Comparison of ENCODE assay signal across 11 mouse cellular contexts in the genomic region with DNA sequence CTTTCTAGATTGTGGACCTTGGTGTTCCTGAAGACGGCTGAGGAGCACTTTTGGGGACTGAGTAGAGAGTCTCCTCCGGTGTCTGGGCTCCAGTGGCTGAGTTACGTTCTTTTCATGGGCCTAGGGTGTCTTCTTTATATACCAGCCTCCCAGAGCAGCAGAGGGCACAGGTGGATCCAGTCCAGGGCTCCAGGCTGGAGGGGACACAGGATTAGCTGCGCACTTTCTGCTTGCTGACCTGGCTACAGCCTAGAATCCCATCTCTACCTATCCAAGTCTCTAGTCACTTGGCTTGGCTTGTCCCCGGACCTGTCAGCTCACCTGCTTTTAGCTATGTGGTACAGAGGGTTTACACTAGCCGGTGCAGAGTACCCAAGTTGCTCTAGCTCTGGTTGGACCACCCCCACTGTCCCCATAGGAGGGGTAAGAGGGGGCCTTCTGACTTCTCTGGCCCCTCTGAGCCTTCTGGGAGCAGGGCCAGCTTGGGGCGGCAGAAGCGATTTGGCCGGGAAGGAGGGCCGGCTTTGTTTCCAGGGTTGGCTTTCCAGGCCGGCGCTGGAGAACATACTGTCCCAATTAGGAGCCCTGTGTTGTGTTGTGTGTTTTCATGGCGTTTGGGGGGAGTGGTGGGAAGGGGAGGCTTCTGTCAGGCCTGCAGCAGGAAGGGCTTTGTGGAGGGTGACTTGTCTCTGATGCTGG.
DNase-seq lines count a peak whose midpoint lies in the region; ATAC-seq lines count a peak whose summit lies in the region.
"Had no signal": no experiment of that assay in that cellular context is flagged by ENCODE, and none has a peak within 500 bp of the region (broad histone marks: within the 10 kb centered on the region; RNA-seq: fewer than 3 reads in every experiment).

No protein-coding gene starts in this region.

- H3K27ac ChIP-seq in forebrain, embryonic 10.5 days, result 0 out of 2 replicates have a peak overlapping the region, but pooled peaks have one; percentile 48
- no peak overlapping the region for H3K27ac ChIP-seq in forebrain, embryonic 16.5 days (ENCODE audit: low read length)
- H3K27ac ChIP-seq in midbrain, embryonic 10.5 days (replicated peaks), result 0 out of 2 replicates have a peak overlapping the region, but pooled peaks have one; percentile 33
- H3K27ac ChIP-seq in midbrain, embryonic 11.5 days (ENCODE audit: low read depth, low read length), result no peak overlapping the region
- H3K27ac ChIP-seq: macrophage had no signal

- H3K9me3 ChIP-seq in forebrain, embryonic 10.5 days, result no peaks in the 10 kb centered on the region
- no peaks in the 10 kb centered on the region for H3K9me3 ChIP-seq in forebrain, embryonic 16.5 days (ENCODE audit: control insufficient read depth, low read length)
- H3K9me3 ChIP-seq in midbrain, embryonic 10.5 days (replicated peaks), result no peaks in the 10 kb centered on the region
- H3K9me3 ChIP-seq in midbrain, embryonic 11.5 days (ENCODE audit: control insufficient read depth, low read length), result no peaks in the 10 kb centered on the region

- no peak overlapping the region for H3K4me3 ChIP-seq in forebrain, embryonic 10.5 days
- H3K4me3 ChIP-seq in forebrain, embryonic 16.5 days (replicated peaks; ENCODE audit: low read length), result no peak overlapping the region
- H3K4me3 ChIP-seq in midbrain, embryonic 10.5 days, result no peak overlapping the region
- H3K4me3 ChIP-seq in midbrain, embryonic 11.5 days (ENCODE audit: low read depth, low read length), result no peak overlapping the region

- peaks cover 12% of the 10 kb centered on the region for H3K4me1 ChIP-seq in forebrain, embryonic 10.5 days
- H3K4me1 ChIP-seq in forebrain, embryonic 16.5 days (replicated peaks; ENCODE audit: control insufficient read depth, insufficient read depth, low read length), result 0 out of 2 replicates have a peak, but pooled peaks cover 2% of the 10 kb centered on the region
- H3K4me1 ChIP-seq in midbrain, embryonic 10.5 days, result no peaks in the 10 kb centered on the region; the same call in 1 of the 2 replicates
- H3K4me1 ChIP-seq in midbrain, embryonic 11.5 days (ENCODE audit: control insufficient read depth, insufficient read depth, low read length), result no peaks in the 10 kb centered on the region

- DNase-seq in forebrain, embryonic 10.5 days (ENCODE audit: extremely low spot score, low spot score), result no peak
- no peak for DNase-seq in midbrain, embryonic 10.5 days (ENCODE audit: low spot score)
- DNase-seq in midbrain, embryonic 11.5 days (ENCODE audit: low spot score, missing footprints), result no peak
- DNase-seq in heart, adult 9 months (ENCODE audit: low spot score in 2 of 2), result peak; percentile 60 to 64
- DNase-seq in retina, postnatal 1 day, result peak; percentile 55
- no peak for DNase-seq in thymus, postnatal 25 days
- DNase-seq: B cell, adult 2 months had no signal

- 77% methylated on average over 13 of the region's 13 CpGs for WGBS in forebrain, embryonic 10.5 days
- WGBS in forebrain, embryonic 16.5 days, result 70% methylated on average over 13 of the region's 13 CpGs
- WGBS in midbrain, embryonic 10.5 days, result 80% methylated on average over 13 of the region's 13 CpGs
- 79% methylated on average over 13 of the region's 13 CpGs for WGBS in midbrain, embryonic 11.5 days

- no peaks in the 10 kb centered on the region for H3K36me3 ChIP-seq in forebrain, embryonic 10.5 days (replicated peaks)
- H3K36me3 ChIP-seq in forebrain, embryonic 16.5 days (ENCODE audit: control insufficient read depth, insufficient read depth), result no peaks in the 10 kb centered on the region
- H3K36me3 ChIP-seq in midbrain, embryonic 10.5 days, result no peaks in the 10 kb centered on the region
- H3K36me3 ChIP-seq in midbrain, embryonic 11.5 days (ENCODE audit: control insufficient read depth, insufficient read depth, low read length), result no peaks in the 10 kb centered on the region

- ATAC-seq in forebrain, embryonic 16.5 days, result no peak
- no peak for ATAC-seq in midbrain, embryonic 11.5 days (ENCODE audit: low FRiP score)
- ATAC-seq in megakaryocyte-erythroid progenitor cell, adult 5-6 weeks (replicated peaks; ENCODE audit: low FRiP score, low TSS enrichment, poor library complexity, severe bottlenecking), result no peak
- ATAC-seq: Patski had no signal

- H3K4me2 ChIP-seq in forebrain, embryonic 16.5 days (ENCODE audit: low read length), result no peak overlapping the region
- no peak overlapping the region for H3K4me2 ChIP-seq in midbrain, embryonic 11.5 days

- H3K27me3 ChIP-seq in forebrain, embryonic 10.5 days (ENCODE audit: poor library complexity, severe bottlenecking), result no peaks in the 10 kb centered on the region
- H3K27me3 ChIP-seq in forebrain, embryonic 16.5 days (replicated peaks; ENCODE audit: control insufficient read depth, insufficient read depth, low read length), result no peaks in the 10 kb centered on the region
- H3K27me3 ChIP-seq in midbrain, embryonic 10.5 days (ENCODE audit: low read depth, poor library complexity, severe bottlenecking), result no peaks in the 10 kb centered on the region
- H3K27me3 ChIP-seq in midbrain, embryonic 11.5 days (ENCODE audit: control insufficient read depth, insufficient read depth, low read length), result no peaks in the 10 kb centered on the region
- H3K27me3 ChIP-seq: Patski had no signal

- no peak overlapping the region for H3K9ac ChIP-seq in forebrain, embryonic 16.5 days (replicated peaks; ENCODE audit: low read depth, low read length)
- no peak overlapping the region for H3K9ac ChIP-seq in midbrain, embryonic 11.5 days (ENCODE audit: low read length)

Comparison
In these comparisons a context has a peak if more than half of its experiments do, and no peak if none do; other contexts are left out.
1. H3K27ac ChIP-seq: peak in forebrain, embryonic 10.5 days (single experiment) and midbrain, embryonic 10.5 days (single experiment); none in forebrain, embryonic 16.5 days (single experiment) and midbrain, embryonic 11.5 days (single experiment).
2. DNase-seq: peak in heart, adult 9 months (2 of 2) and retina, postnatal 1 day (single experiment); none in forebrain, embryonic 10.5 days (single experiment), midbrain, embryonic 10.5 days (single experiment), midbrain, embryonic 11.5 days (single experiment) and thymus, postnatal 25 days (single experiment).